Mouse (Mus musculus) hindbrain, postnatal 0 days (tissue): ENCODE measurements around the gene Sacm1l. TPM values are rescaled to one million over a fixed set of nuclear protein-coding genes. Genes with fewer than 3 reads are reported as not detected.
A peak's percentile ranks its signal among the peaks of the same experiment; 100 is the strongest.

Source experiments
- ATAC-seq: fragments of 200-750 bp; cut with Nextera tagmentation; 2 replicates; pipeline ENCODE4 v1.8.0; 2017; ENCODE audit warnings: mild to moderate bottlenecking, moderate TSS enrichment, moderate library complexity
- DNase-seq: peaks from one replicate; pipeline ENCODE4 v3.0.0-alpha.2; 2015; ENCODE audit warnings: low spot score
- H3K27ac ChIP-seq: fragments of 300-500 bp; sonication (generic); 2 replicates; pipeline ENCODE4 v1.5.1; 2014; ENCODE audit warnings: mild to moderate bottlenecking
- H3K27me3 ChIP-seq: fragments of 300-500 bp; sonication (generic); 2 replicates; pipeline ENCODE4 v1.6.1; 2014; ENCODE audit warnings: low read length, mixed read lengths; ENCODE audit not compliant: insufficient read depth
- H3K36me3 ChIP-seq: fragments of 300-500 bp; sonication (generic); 2 replicates; pipeline ENCODE4 v1.6.1; 2014; ENCODE audit warnings: low read length, mixed read lengths; ENCODE audit not compliant: insufficient read depth
- H3K4me1 ChIP-seq: fragments of 300-500 bp; sonication (generic); 2 replicates; pipeline ENCODE4 v1.6.1; 2014; ENCODE audit warnings: antibody characterized with exemption, low read length, mixed read lengths; ENCODE audit not compliant: insufficient read depth
- H3K4me2 ChIP-seq: fragments of 300-500 bp; sonication (generic); 2 replicates; pipeline ENCODE4 v1.6.1; 2014; ENCODE audit warnings: low read depth, mild to moderate bottlenecking, low read length, moderate library complexity, mixed read lengths
- H3K4me3 ChIP-seq: fragments of 300-500 bp; sonication (generic); 2 replicates; pipeline ENCODE4 v1.5.1; 2014; ENCODE audit warnings: low read length
- H3K9ac ChIP-seq: fragments of 300-500 bp; sonication (generic); replicated peaks from 2 replicates; pipeline ENCODE4 v1.6.1; 2014; ENCODE audit warnings: mild to moderate bottlenecking, low read length, moderate library complexity, mixed read lengths
- H3K9me3 ChIP-seq: fragments of 300-500 bp; sonication (generic); 2 replicates; pipeline ENCODE4 v1.6.1; 2016; ENCODE audit warnings: low read length, mixed read lengths
- CTCF ChIP-seq: IDR thresholded peaks from 2 replicates; pipeline ENCODE4 v1.5.1; 2016; ENCODE audit warnings: antibody characterized with exemption, control low read depth, low read depth
- WGBS: fragments of 180-500 bp; shearing (Covaris S2); extraction: QIAGEN DNeasy Blood & Tissue Kit; methylation state at CpG from one replicate; pipeline ENCODE4 v1.1.7; 2014; 5-methylcytosine and 5-hydroxymethylcytosine counted together
- polyA plus RNA-seq: library from polyadenylated mRNA; unstranded; fragments of >200 nt; fragmentation: Nextera tagmentation; extraction: Ambion mirVana; gene quantifications from 2 replicates; pipeline ENCODE4 v1.2.1, GENCODE M21; 2015
- total RNA-seq: library from RNA; depleted of rRNA; stranded (reverse); fragments of >200 nt; gene quantifications from 2 replicates; pipeline ENCODE4 v1.2.3, GENCODE M21; 2014

Gene Sacm1l
- total and polyA plus RNA-seq, 2 experiments from 2014 or later, result 24.8 to 37.1 TPM

GRCm38 (mm10) chr9:123497906-123498305 is 31.7 kb upstream of the Sacm1l start:
- Histone ChIP-seq H3K9me3 (no peaks in the 10 kb centered on the region), H3K27me3 (no peaks in the 10 kb centered on the region), H3K4me1 (no peaks in the 10 kb centered on the region), H3K36me3 (no peaks in the 10 kb centered on the region), H3K4me3 (no peak overlapping the region), H3K27ac (no peak overlapping the region), H3K4me2 (no peak overlapping the region), H3K9ac (no peak overlapping the region)
- TF ChIP-seq CTCF, result no peak
- 85% methylated on average over 5 of the region's 5 CpGs for WGBS
- no peak for ATAC-seq
- no peak for DNase-seq

- Histone ChIP-seq H3K4me3 (no peak overlapping the region), H3K9me3 (no peaks in the 10 kb centered on the region), H3K27ac (no peak overlapping the region), H3K9ac (no peak overlapping the region), H3K36me3 (no peaks in the 10 kb centered on the region), H3K4me2 (no peak overlapping the region), H3K27me3 (no peaks in the 10 kb centered on the region), H3K4me1 (no peaks in the 10 kb centered on the region)
- no peak for ATAC-seq
- 89% methylated on average over 4 of the region's 4 CpGs for WGBS
- TF ChIP-seq CTCF, result no peak
- no peak for DNase-seq
These were observed 29.1 kb upstream of the Sacm1l start for GRCm38 (mm10) chr9:123500480-123500879.

- peak; percentile 45; the same call in 1 of the 2 replicates for ATAC-seq
- no peaks in the 10 kb centered on the region for H3K9me3 ChIP-seq
- no peak overlapping the region for H3K27ac ChIP-seq
- H3K27me3 ChIP-seq, result no peaks in the 10 kb centered on the region
- H3K9ac ChIP-seq, result no peak overlapping the region
- H3K4me1 ChIP-seq, result no peaks in the 10 kb centered on the region
- no peak for TF ChIP-seq CTCF
- no peak overlapping the region for H3K4me2 ChIP-seq
- WGBS, result 65% methylated on average over 5 of the region's 5 CpGs
- H3K36me3 ChIP-seq, result no peaks in the 10 kb centered on the region
- DNase-seq, result peak; percentile 20
- no peak overlapping the region for H3K4me3 ChIP-seq
These were observed 26.3 kb upstream of the Sacm1l start for GRCm38 (mm10) chr9:123503171-123503834.

GRCm38 (mm10) chr9:123504325-123504724 is 25.2 kb upstream of the Sacm1l start:
- ATAC-seq (peak; percentile 86), DNase-seq (peak; percentile 82)
- Histone ChIP-seq H3K9me3 (no peaks in the 10 kb centered on the region), H3K4me3 (no peak overlapping the region), H3K9ac (no peak overlapping the region), H3K27ac (no peak overlapping the region), H3K4me1 (no peaks in the 10 kb centered on the region), H3K36me3 (no peaks in the 10 kb centered on the region), H3K4me2 (no peak overlapping the region), H3K27me3 (no peaks in the 10 kb centered on the region)
- WGBS, result 17% methylated on average over 2 of the region's 2 CpGs
- peak; percentile 94 for TF ChIP-seq CTCF

- Histone ChIP-seq H3K9ac (no peak overlapping the region), H3K4me1 (no peaks in the 10 kb centered on the region), H3K9me3 (no peaks in the 10 kb centered on the region), H3K4me3 (no peak overlapping the region), H3K27me3 (no peaks in the 10 kb centered on the region), H3K27ac (no peak overlapping the region), H3K36me3 (no peaks in the 10 kb centered on the region), H3K4me2 (no peak overlapping the region)
- no peak for ATAC-seq
- WGBS, result 75% methylated on average over 1 of the region's 1 CpGs
- DNase-seq, result no peak
- TF ChIP-seq CTCF, result no peak
These were observed 24.0 kb upstream of the Sacm1l start for GRCm38 (mm10) chr9:123505598-123505997.

- H3K4me1 ChIP-seq, result no peaks in the 10 kb centered on the region
- H3K9me3 ChIP-seq, result no peaks in the 10 kb centered on the region
- H3K36me3 ChIP-seq, result no peaks in the 10 kb centered on the region; the same call in 1 of the 2 replicates
- WGBS, result 78% methylated on average over 4 of the region's 4 CpGs
- TF ChIP-seq CTCF, result no peak
- no peaks in the 10 kb centered on the region for H3K27me3 ChIP-seq
- no peak overlapping the region for H3K27ac ChIP-seq
- H3K4me2 ChIP-seq, result no peak overlapping the region
- DNase-seq (no peak), ATAC-seq (no peak)
- no peak overlapping the region for H3K9ac ChIP-seq
- H3K4me3 ChIP-seq, result no peak overlapping the region
These were observed 23.1 kb upstream of the Sacm1l start for GRCm38 (mm10) chr9:123506270-123507146.
